Mouse (Mus musculus): ENCODE measurements around the gene Zcchc14. TPM values are rescaled to one million over a fixed set of nuclear protein-coding genes. Genes with fewer than 3 reads are reported as not detected.

The Zcchc14 gene
- polyA plus RNA-seq (2015; fragmentation: Nextera tagmentation; extraction: Ambion mirVana), result 12.1 and 15.1 TPM in 2 replicates

DNA sequence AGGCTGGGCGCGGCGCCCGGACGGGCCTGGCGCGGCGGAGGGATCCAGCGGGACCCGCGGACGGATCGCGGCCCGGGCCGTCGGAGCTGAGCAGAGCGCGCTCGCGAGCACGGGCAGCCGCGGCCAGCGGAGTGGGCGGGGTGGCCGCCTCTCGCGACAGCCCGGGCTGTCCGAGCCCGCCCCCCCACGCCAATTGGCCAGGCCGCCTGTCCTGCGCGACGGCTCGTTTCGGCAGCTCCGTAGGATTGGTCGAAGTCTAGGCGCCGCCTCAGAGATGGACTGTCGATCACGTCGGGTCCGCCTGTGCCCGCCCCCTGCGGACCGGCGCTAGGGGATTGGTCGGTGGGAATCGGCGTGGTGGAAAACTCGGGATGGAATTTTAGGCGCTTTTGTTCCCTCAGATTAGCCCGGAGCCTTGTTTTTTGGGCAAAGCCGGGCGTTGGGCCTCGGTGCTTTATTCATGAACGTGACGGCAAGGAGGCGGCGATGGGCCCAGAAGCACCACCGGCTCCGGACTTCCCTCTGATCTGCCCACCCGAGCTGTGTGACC, at the start of gene Zcchc14:
Zcchc14 (minus strand) TSS at position 128 of the 550 bp plus-strand sequence.

GRCm38 (mm10) chr8:121590203-121591177, 62.2 kb downstream of the Zcchc14 start, which contains the start of gene Map1lc3b:
Gene Map1lc3b, plus strand, starts transcription at chr8:121590361.

DNA sequence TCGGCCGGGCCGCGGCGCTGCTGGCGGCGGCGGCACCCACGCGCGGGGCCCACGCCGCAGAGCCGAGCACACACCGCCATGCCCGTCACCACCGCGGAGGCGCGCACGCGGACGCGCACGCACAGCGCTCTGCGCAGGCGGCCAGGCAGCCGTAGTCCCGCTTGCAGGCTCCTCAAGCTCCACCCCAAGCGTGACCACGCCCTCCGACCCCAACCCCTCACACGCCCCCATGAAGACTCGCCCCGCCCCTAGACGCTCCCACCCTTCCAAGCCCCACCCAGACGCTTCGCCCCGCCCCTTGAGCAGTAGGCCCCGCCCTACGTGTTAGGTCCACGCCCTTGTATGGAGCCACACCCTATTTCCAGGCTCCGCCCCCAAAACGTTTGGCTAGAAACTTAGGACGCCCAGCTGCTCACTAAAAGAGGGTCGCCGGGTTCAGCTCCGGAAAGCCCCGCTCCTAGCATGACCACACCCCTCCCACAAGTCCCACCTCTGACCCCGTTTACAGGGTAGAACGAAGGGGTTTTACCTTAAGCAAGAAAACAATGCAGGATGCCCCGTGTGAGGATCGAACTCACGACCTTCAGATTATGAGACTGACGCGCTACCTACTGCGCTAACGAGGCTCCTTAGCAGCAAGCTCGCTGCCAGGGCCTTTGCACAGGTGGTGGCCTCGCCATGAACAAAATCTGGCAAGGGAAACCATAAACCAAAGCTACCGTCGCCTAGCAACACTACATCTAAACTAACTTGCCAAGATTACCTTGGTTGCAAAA, 73.8 kb downstream of the Zcchc14 start, which contains the start of gene Fbxo31:
Fbxo31 (minus strand) TSS at position 131 of the 776 bp plus-strand sequence.

Other genes with a start within 250 kb of the Zcchc14 start
- gene 1700018B08Rik, start 108.6 kb downstream of the Zcchc14 start, polyA plus RNA-seq (2015; fragmentation: Nextera tagmentation; extraction: Ambion mirVana), result not detected in 2 replicates
- gene Fbxo31, start 74.1 kb downstream of the Zcchc14 start, polyA plus RNA-seq (2015; fragmentation: Nextera tagmentation; extraction: Ambion mirVana), result 48.6 and 49.7 TPM in 2 replicates
- gene Map1lc3b, start 62.5 kb downstream of the Zcchc14 start, polyA plus RNA-seq (2015; fragmentation: Nextera tagmentation; extraction: Ambion mirVana), result 335 and 340 TPM in 2 replicates
- 122 and 135 TPM in 2 replicates for gene Jph3, start 76.7 kb upstream of the Zcchc14 start, polyA plus RNA-seq (2015; fragmentation: Nextera tagmentation; extraction: Ambion mirVana)
- gene Klhdc4, start 176.7 kb upstream of the Zcchc14 start, polyA plus RNA-seq (2015; fragmentation: Nextera tagmentation; extraction: Ambion mirVana), result 27.7 and 36.6 TPM in 2 replicates